Mouse (Mus musculus): ENCODE data around the gene Rnf26. TPM values are rescaled to one million over a fixed set of nuclear protein-coding genes. Genes with fewer than 3 reads are reported as not detected.
A peak's percentile ranks its signal among the peaks of the same experiment; 100 is the strongest.

Rnf26 gene
- polyA plus RNA-seq, 1 experiment = 23.4 TPM

- no peak for DNase-seq (ENCODE audit: low read depth)
These were observed 19.5 kb downstream of the Rnf26 start for GRCm38 (mm10) chr9:44093612-44094503.

- DNase-seq (ENCODE audit: low read depth) = no peak
These were observed 24.3 kb downstream of the Rnf26 start for GRCm38 (mm10) chr9:44088877-44089608.

GRCm38 (mm10) chr9:44087761-44088455, 25.4 kb downstream of the Rnf26 start:
- DNase-seq (ENCODE audit: low read depth) = peak; percentile 96

GRCm38 (mm10) chr9:44086960-44087359, 26.4 kb downstream of the Rnf26 start:
- DNase-seq (ENCODE audit: low read depth) = no peak

- DNase-seq (ENCODE audit: low read depth) = no peak
These were observed 27.3 kb downstream of the Rnf26 start for GRCm38 (mm10) chr9:44085741-44086665.

GRCm38 (mm10) chr9:44085276-44085675, 28.0 kb downstream of the Rnf26 start:
- no peak for DNase-seq (ENCODE audit: low read depth)

GRCm38 (mm10) chr9:44084659-44085229, 28.6 kb downstream of the Rnf26 start:
- DNase-seq (ENCODE audit: low read depth) = no peak

GRCm38 (mm10) chr9:44084236-44084635, 29.1 kb downstream of the Rnf26 start:
- no peak for DNase-seq (ENCODE audit: low read depth)

GRCm38 (mm10) chr9:44083392-44084121, 29.8 kb downstream of the Rnf26 start:
- no peak for DNase-seq (ENCODE audit: low read depth)

GRCm38 (mm10) chr9:44082266-44082665, 31.1 kb downstream of the Rnf26 start:
- DNase-seq (ENCODE audit: low read depth) = no peak

- DNase-seq (ENCODE audit: low read depth) = no peak
These were observed 31.7 kb downstream of the Rnf26 start for GRCm38 (mm10) chr9:44081581-44081980.

GRCm38 (mm10) chr9:44080953-44081352, 32.4 kb downstream of the Rnf26 start:
- no peak for DNase-seq (ENCODE audit: low read depth)

- no peak for DNase-seq (ENCODE audit: low read depth)
These were observed 33.1 kb downstream of the Rnf26 start for GRCm38 (mm10) chr9:44079997-44080780.

GRCm38 (mm10) chr9:44078955-44079756, 34.2 kb downstream of the Rnf26 start:
- peak; percentile 87 for DNase-seq (ENCODE audit: low read depth)

GRCm38 (mm10) chr9:44078136-44078797, 35.0 kb downstream of the Rnf26 start:
- DNase-seq (ENCODE audit: low read depth) = no peak

- DNase-seq (ENCODE audit: low read depth) = no peak
These were observed 35.9 kb downstream of the Rnf26 start for GRCm38 (mm10) chr9:44077266-44077910.

GRCm38 (mm10) chr9:44076764-44077120, 36.6 kb downstream of the Rnf26 start:
- no peak for DNase-seq (ENCODE audit: low read depth)

All from gonadal fat pad, adult 2 months (tissue).